Mouse (Mus musculus) G1E (cell line): ENCODE results near the gene Hmgb3.

Source experiments
- CTCF ChIP-seq: IDR thresholded peaks from 2 replicates; pipeline ENCODE4 v1.5.1; 2012; ENCODE audit warnings: low read depth, low read length, inconsistent platforms, mixed read lengths
- GATA1 ChIP-seq: IDR thresholded peaks from 2 replicates; pipeline ENCODE4 v1.6.1; 2012; ENCODE audit warnings: borderline replicate concordance, low read length, inconsistent platforms, mixed read lengths
- GATA2 ChIP-seq: IDR thresholded peaks from 2 replicates; pipeline ENCODE4 v1.6.1; 2012; ENCODE audit warnings: low read depth, low read length, inconsistent platforms, borderline replicate concordance
- POLR2AphosphoS5 ChIP-seq: IDR thresholded peaks from 2 replicates; pipeline ENCODE4 v1.6.1; 2012; ENCODE audit warnings: low read depth, low read length, inconsistent platforms; ENCODE audit not compliant: insufficient replicate concordance
- TAL1 ChIP-seq: conservative IDR thresholded peaks from 2 replicates; pipeline ENCODE4 v1.6.1; 2012; ENCODE audit warnings: low read depth, low read length, inconsistent platforms, mixed read lengths

- TF ChIP-seq CTCF (no peak), GATA2 (no peak), POLR2AphosphoS5 (no peak), GATA1 (no peak), TAL1 (no peak)
Measured at GRCm38 (mm10) chrX:71524310-71524709, 31.4 kb upstream of the Hmgb3 start.
